Mouse (Mus musculus) ES-Bruce4 (cell line): ENCODE results near the gene Hdgf.
"Not testable (repeated sequence)": the region's sequence is repeated elsewhere in the genome, so short reads cannot be mapped to it uniquely, and the experiment has no call there.

Experiments used
- CTCF ChIP-seq: IDR thresholded peaks from one replicate; pipeline ENCODE4 v1.8.1; 2011; ENCODE audit warnings: low read depth, low read length
- EP300 ChIP-seq: IDR thresholded peaks from 2 replicates; pipeline ENCODE4 v1.6.1; 2011; ENCODE audit warnings: low read depth, low read length; ENCODE audit not compliant: insufficient read depth

- not testable (repeated sequence) for TF ChIP-seq CTCF, EP300
Measured at GRCm38 (mm10) chr3:87901959-87902358, 4.2 kb upstream of the Hdgf start.
